Mouse (Mus musculus) forebrain, embryonic 10.5 days (tissue): ENCODE measurements around the gene Lsamp. TPM values are rescaled to one million over a fixed set of nuclear protein-coding genes. Genes with fewer than 3 reads are reported as not detected.
A peak's percentile ranks its signal among the peaks of the same experiment; 100 is the strongest.

Source experiments
- DNase-seq: peaks from one replicate; pipeline ENCODE4 v3.0.0-alpha.2; 2017; ENCODE audit warnings: low spot score; ENCODE audit errors: extremely low spot score
- H3K27ac ChIP-seq: fragments of 300-500 bp; sonication (generic); 2 replicates; pipeline ENCODE4 v1.5.1; 2016; ENCODE audit warnings: mild to moderate bottlenecking
- H3K27me3 ChIP-seq: fragments of 300-500 bp; sonication (generic); 2 replicates; pipeline ENCODE4 v1.6.1; 2016; ENCODE audit warnings: mild to moderate bottlenecking; ENCODE audit not compliant: poor library complexity, severe bottlenecking
- H3K36me3 ChIP-seq: fragments of 300-500 bp; sonication (generic); replicated peaks from 2 replicates; pipeline ENCODE4 v1.6.1; 2016; ENCODE audit warnings: mild to moderate bottlenecking, moderate library complexity
- H3K4me1 ChIP-seq: fragments of 300-500 bp; sonication (generic); 2 replicates; pipeline ENCODE4 v1.6.1; 2016
- H3K4me3 ChIP-seq: fragments of 300-500 bp; sonication (generic); 2 replicates; pipeline ENCODE4 v1.5.1; 2016; ENCODE audit warnings: mild to moderate bottlenecking, moderate library complexity
- H3K9me3 ChIP-seq: fragments of 300-500 bp; sonication (generic); 2 replicates; pipeline ENCODE4 v1.6.1; 2016; ENCODE audit warnings: mild to moderate bottlenecking, moderate library complexity
- WGBS: fragments of 180-500 bp; shearing (Covaris S2); methylation state at CpG from one replicate; pipeline ENCODE4 v1.1.7; 2016; 5-methylcytosine and 5-hydroxymethylcytosine counted together
- polyA plus RNA-seq: library from polyadenylated mRNA; unstranded; fragments of >200 nt; fragmentation: Nextera tagmentation; extraction: Ambion mirVana; gene quantifications from 2 replicates; pipeline ENCODE4 v1.2.1, GENCODE M21; 2016

Lsamp gene
- polyA plus RNA-seq, 1 experiment from 2014 or later: 13.7 TPM

GRCm38 (mm10) chr16:40959211-40959610 is 975.0 kb downstream of the Lsamp start:
- DNase-seq: no peak
- Histone ChIP-seq H3K4me1 (no peaks in the 10 kb centered on the region), H3K9me3 (no peaks in the 10 kb centered on the region), H3K27me3 (no peaks in the 10 kb centered on the region), H3K27ac (no peak overlapping the region), H3K36me3 (no peaks in the 10 kb centered on the region), H3K4me3 (no peak overlapping the region)
- 88% methylated on average over 2 of the region's 2 CpGs for WGBS

DNA sequence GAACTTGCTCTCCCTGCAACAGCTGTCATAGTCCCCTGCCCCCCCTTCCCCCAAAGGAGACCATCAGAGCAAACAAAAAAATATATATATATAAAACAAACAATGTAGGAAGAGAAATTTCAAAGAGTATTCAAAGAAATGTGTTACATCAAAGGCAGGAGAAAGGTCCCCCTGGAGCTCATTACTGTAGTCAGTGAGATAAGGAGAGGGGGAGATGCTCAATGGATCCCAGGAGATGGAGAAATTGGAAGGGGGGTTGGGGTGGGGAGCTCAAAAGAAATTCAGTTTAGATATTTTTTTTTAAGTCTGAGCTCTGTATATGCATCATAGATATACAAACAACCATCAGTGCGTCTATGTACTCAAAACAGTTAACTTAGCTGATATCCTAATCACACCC is 976.4 kb downstream of the Lsamp start:
- Histone ChIP-seq H3K36me3 (no peaks in the 10 kb centered on the region), H3K27ac (no peak overlapping the region), H3K4me3 (no peak overlapping the region), H3K27me3 (no peaks in the 10 kb centered on the region), H3K4me1 (no peaks in the 10 kb centered on the region), H3K9me3 (no peaks in the 10 kb centered on the region)
- DNase-seq: no peak
- 87% methylated on average over 1 of the region's 1 CpGs for WGBS

DNA sequence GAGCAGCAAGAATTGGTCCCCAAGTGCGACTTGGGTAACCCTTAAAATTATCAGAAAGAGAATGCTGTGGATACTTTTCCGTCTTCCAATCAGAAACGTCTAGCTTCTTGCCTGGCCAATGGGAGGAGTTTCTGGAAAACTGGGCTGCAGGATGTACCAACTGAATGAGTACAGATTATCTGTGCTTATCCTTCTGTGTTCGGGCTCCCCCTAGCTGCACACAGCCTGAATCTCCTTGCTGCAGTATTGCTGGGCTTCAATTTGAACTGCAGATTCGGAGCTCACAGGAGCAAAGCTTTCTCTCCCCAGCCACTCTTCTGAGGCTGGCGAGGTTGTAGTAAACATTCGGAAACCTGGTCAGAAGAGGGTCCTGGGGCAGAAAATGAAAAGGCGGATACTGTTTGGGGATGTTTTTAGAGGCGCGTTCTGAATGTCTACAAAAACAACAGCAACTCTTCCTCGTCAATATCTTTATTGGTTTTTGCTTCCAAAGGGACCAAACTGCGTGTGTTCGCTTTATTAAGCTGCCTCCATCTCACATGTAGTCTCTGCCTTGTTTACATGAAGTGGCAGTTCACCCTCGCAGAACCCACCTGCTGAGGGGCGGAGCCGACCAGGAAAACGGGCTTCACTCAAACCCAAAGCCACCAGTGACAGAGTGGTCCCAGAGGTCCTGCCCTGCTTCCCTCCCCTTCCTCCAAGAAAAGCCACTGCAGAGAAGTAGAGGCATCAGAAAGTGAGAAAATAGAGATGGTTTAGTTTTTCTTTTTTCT is 984.1 kb downstream of the Lsamp start:
- no peak overlapping the region for H3K27ac ChIP-seq
- DNase-seq: peak; percentile 72
- H3K27me3 ChIP-seq: peaks cover 12% of the 10 kb centered on the region; the same call in 1 of the 2 replicates
- peaks cover 6% of the 10 kb centered on the region for H3K4me1 ChIP-seq
- H3K36me3 ChIP-seq: no peaks in the 10 kb centered on the region
- peak overlapping the region; percentile 44 for H3K4me3 ChIP-seq
- no peaks in the 10 kb centered on the region for H3K9me3 ChIP-seq
- 29% methylated on average over 17 of the region's 17 CpGs for WGBS

DNA sequence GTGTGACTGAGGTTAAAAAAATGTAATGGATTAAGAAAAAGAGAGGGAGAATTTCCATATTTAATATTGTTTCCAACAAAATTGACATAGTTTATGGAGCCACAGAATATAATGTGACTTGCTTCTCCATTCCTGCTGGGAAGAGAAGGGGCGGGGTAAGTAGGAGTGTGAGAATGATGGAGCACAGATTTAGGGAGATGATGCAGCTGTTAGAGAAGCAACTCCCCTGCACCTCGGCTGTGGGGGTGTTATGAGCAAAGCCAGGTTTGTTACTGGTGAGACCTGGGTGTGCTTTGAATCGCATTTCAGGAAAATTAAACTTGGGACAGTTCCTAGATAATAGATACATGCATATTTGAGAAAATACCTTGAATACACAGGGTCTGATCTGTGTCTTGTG is 987.2 kb downstream of the Lsamp start:
- Histone ChIP-seq H3K27ac (no peak overlapping the region), H3K27me3 (peaks cover 12% of the 10 kb centered on the region; the same call in 1 of the 2 replicates), H3K4me1 (peaks cover 13% of the 10 kb centered on the region), H3K4me3 (no peak overlapping the region), H3K36me3 (no peaks in the 10 kb centered on the region), H3K9me3 (no peaks in the 10 kb centered on the region)
- DNase-seq: no peak
- 73% methylated on average over 3 of the region's 3 CpGs for WGBS

DNA sequence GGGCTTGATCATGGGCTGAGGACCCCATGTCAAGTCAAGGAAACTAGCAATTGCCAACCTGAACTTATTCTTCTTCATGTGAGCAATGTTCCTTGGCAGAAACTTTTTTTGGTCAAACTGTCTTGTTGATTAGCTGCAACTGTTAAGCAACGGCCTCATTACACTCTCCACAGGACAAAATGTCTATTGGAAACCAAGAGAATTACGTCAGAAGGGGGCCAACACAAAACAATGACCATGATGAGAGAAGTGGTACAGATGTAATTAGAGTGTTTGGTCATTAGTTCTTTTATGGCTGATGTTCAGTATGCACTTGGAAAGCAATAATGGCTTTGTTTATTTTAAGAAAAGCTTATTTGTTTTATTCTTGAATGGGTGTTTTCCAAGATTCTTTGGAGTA is 989.9 kb downstream of the Lsamp start:
- H3K4me3 ChIP-seq: no peak overlapping the region
- DNase-seq: no peak
- peaks cover 5% of the 10 kb centered on the region; the same call in 1 of the 2 replicates for H3K27me3 ChIP-seq
- H3K36me3 ChIP-seq: no peaks in the 10 kb centered on the region
- H3K9me3 ChIP-seq: no peaks in the 10 kb centered on the region
- H3K4me1 ChIP-seq: peaks cover 6% of the 10 kb centered on the region
- no peak overlapping the region for H3K27ac ChIP-seq
- 60% methylated on average over 2 of the region's 2 CpGs for WGBS

- Histone ChIP-seq H3K9me3 (no peaks in the 10 kb centered on the region), H3K27me3 (no peaks in the 10 kb centered on the region), H3K36me3 (no peaks in the 10 kb centered on the region), H3K4me3 (no peak overlapping the region), H3K27ac (no peak overlapping the region), H3K4me1 (peaks cover 5% of the 10 kb centered on the region; the same call in 1 of the 2 replicates)
- WGBS: 63% methylated on average over 3 of the region's 3 CpGs
- no peak for DNase-seq
These were observed 998.9 kb downstream of the Lsamp start for GRCm38 (mm10) chr16:40983026-40983425.

DNA sequence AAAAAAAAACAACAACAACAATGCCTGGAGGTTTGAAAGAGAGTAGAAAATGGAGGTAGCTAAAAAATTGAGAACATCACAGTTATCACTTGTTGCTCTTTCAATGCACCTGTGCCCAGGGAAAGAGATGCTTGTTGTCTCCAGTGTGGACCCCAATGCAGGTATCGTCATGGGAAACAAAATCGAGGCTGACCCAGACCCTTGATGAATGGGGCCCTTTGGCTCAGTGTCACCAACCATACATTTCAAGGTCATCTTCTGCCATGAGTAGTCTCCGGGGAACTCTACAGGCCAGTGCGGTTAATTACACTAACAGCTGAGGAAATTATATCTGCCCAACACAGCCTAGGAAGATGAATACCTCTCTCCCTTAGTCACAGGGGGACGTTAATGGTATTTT is 1023.4 kb downstream of the Lsamp start:
- H3K27me3 ChIP-seq: no peaks in the 10 kb centered on the region
- H3K36me3 ChIP-seq: no peaks in the 10 kb centered on the region
- no peak overlapping the region for H3K27ac ChIP-seq
- H3K4me1 ChIP-seq: no peaks in the 10 kb centered on the region
- DNase-seq: no peak
- no peak overlapping the region for H3K4me3 ChIP-seq
- 90% methylated on average over 5 of the region's 5 CpGs for WGBS
- H3K9me3 ChIP-seq: no peaks in the 10 kb centered on the region

- H3K4me3 ChIP-seq: no peak overlapping the region
- no peaks in the 10 kb centered on the region for H3K36me3 ChIP-seq
- H3K27ac ChIP-seq: no peak overlapping the region
- DNase-seq: no peak
- H3K4me1 ChIP-seq: no peaks in the 10 kb centered on the region
- no peaks in the 10 kb centered on the region for H3K27me3 ChIP-seq
- no peaks in the 10 kb centered on the region for H3K9me3 ChIP-seq
These were observed 1050.6 kb downstream of the Lsamp start for GRCm38 (mm10) chr16:41034746-41035145.

DNA sequence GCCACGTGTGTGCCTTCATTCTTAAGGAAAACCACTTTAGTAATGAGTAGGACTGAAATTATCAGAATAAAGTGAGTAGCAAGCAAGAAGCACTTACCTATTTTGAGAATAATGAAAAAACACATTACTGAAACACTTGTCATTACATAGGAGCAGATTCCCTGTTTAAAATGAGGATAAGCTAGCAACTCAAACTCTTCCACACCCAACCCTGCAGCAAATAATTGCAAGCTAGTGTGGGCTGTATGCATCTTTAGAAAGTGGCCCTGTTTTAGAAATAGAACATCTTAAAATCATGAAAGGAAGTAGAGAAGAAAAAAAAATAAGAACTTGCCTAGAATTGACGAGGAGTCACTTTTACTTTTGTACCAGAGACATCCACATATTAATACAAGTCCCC is 1057.5 kb downstream of the Lsamp start:
- Histone ChIP-seq H3K27ac (no peak overlapping the region), H3K9me3 (no peaks in the 10 kb centered on the region), H3K27me3 (no peaks in the 10 kb centered on the region), H3K4me1 (peaks cover 5% of the 10 kb centered on the region; the same call in 1 of the 2 replicates), H3K4me3 (no peak overlapping the region), H3K36me3 (no peaks in the 10 kb centered on the region)
- 70% methylated on average over 2 of the region's 2 CpGs for WGBS
- DNase-seq: no peak

- no peaks in the 10 kb centered on the region for H3K9me3 ChIP-seq
- H3K4me3 ChIP-seq: no peak overlapping the region
- no peak overlapping the region for H3K27ac ChIP-seq
- WGBS: 87% methylated on average over 7 of the region's 7 CpGs
- no peaks in the 10 kb centered on the region for H3K27me3 ChIP-seq
- no peaks in the 10 kb centered on the region for H3K36me3 ChIP-seq
- H3K4me1 ChIP-seq: peaks cover 7% of the 10 kb centered on the region
- no peak for DNase-seq
These were observed 1079.2 kb downstream of the Lsamp start for GRCm38 (mm10) chr16:41063270-41063857.

GRCm38 (mm10) chr16:41073470-41073869 is 1089.3 kb downstream of the Lsamp start:
- H3K4me1 ChIP-seq: no peaks in the 10 kb centered on the region
- H3K27me3 ChIP-seq: no peaks in the 10 kb centered on the region
- H3K9me3 ChIP-seq: no peaks in the 10 kb centered on the region
- 89% methylated on average over 2 of the region's 2 CpGs for WGBS
- H3K4me3 ChIP-seq: no peak overlapping the region
- no peaks in the 10 kb centered on the region for H3K36me3 ChIP-seq
- H3K27ac ChIP-seq: no peak overlapping the region
- DNase-seq: no peak

DNA sequence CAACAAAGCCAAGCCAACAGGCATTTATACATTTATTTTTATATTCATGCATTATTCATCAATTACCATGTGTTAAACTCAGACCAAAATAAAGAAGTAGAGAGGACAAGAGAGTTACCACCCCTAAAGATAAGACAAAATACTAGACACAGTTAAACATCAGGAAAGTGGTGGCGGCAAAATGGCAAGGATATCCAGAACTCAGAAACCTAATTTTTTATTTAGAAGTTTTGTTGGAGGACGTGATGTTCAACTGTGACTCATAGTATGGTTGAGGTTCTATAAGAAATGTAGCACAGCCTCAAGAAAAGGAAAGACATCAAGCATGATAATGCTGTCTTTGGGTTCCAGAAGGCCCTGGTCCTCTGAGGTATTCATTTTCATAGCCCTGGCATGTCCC is 1104.5 kb downstream of the Lsamp start:
- Histone ChIP-seq H3K9me3 (no peaks in the 10 kb centered on the region), H3K4me1 (peaks cover 5% of the 10 kb centered on the region), H3K27ac (no peak overlapping the region), H3K27me3 (peaks cover 23% of the 10 kb centered on the region), H3K4me3 (no peak overlapping the region), H3K36me3 (no peaks in the 10 kb centered on the region)
- WGBS: 93% methylated on average over 2 of the region's 2 CpGs
- DNase-seq: no peak

DNA sequence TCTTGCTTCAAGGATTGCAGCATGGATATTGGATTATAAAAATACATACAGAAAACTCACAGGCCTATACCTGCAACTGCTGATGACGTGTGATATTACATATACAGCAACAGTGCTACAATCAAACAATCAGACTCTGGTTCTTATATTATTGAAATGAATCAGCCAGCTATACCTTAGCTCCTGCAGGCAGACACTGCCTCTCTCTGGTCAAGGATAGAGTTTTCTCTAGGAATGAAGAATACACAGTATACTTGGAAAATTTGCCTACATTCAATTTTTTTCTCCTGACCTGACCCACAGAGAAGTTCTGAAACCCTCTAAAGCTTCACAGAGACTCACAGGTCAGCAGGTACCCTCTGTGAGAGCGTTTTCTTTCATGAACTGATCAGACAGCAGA is 1105.9 kb downstream of the Lsamp start:
- Histone ChIP-seq H3K9me3 (no peaks in the 10 kb centered on the region), H3K27ac (no peak overlapping the region)
- WGBS: 53% methylated on average over 2 of the region's 2 CpGs

More for the DNA sequence above, 1105.9 kb downstream of the Lsamp start:
- Histone ChIP-seq H3K4me3 (no peak overlapping the region), H3K4me1 (peaks cover 5% of the 10 kb centered on the region), H3K27me3 (peaks cover 27% of the 10 kb centered on the region), H3K36me3 (no peaks in the 10 kb centered on the region)
- DNase-seq: no peak
